Mouse (Mus musculus) hindbrain, embryonic 10.5 days (tissue): ENCODE data around the gene Ifna7. TPM values are rescaled to one million over a fixed set of nuclear protein-coding genes. Genes with fewer than 3 reads are reported as not detected.
A peak's percentile ranks its signal among the peaks of the same experiment; 100 is the strongest.
"Not testable (repeated sequence)": the region's sequence is repeated elsewhere in the genome, so short reads cannot be mapped to it uniquely, and the experiment has no call there.

Experiments
- DNase-seq: peaks from one replicate; pipeline ENCODE4 v3.0.0-alpha.2; 2017; ENCODE audit warnings: low spot score
- H3K27ac ChIP-seq: fragments of 300-500 bp; sonication (generic); 2 replicates; pipeline ENCODE4 v1.5.1; 2016; ENCODE audit warnings: mild to moderate bottlenecking, moderate library complexity
- H3K27me3 ChIP-seq: fragments of 300-500 bp; sonication (generic); 2 replicates; pipeline ENCODE4 v1.6.1; 2016; ENCODE audit warnings: mild to moderate bottlenecking; ENCODE audit not compliant: poor library complexity, insufficient read depth, severe bottlenecking
- H3K36me3 ChIP-seq: fragments of 300-500 bp; sonication (generic); 2 replicates; pipeline ENCODE4 v1.6.1; 2016; ENCODE audit warnings: mild to moderate bottlenecking, moderate library complexity
- H3K4me1 ChIP-seq: fragments of 300-500 bp; sonication (generic); replicated peaks from 2 replicates; pipeline ENCODE4 v1.6.1; 2016; ENCODE audit warnings: mild to moderate bottlenecking
- H3K4me3 ChIP-seq: fragments of 300-500 bp; sonication (generic); 2 replicates; pipeline ENCODE4 v1.5.1; 2016; ENCODE audit warnings: mild to moderate bottlenecking, moderate library complexity
- H3K9me3 ChIP-seq: fragments of 300-500 bp; sonication (generic); 2 replicates; pipeline ENCODE4 v1.6.1; 2016; ENCODE audit warnings: mild to moderate bottlenecking, moderate library complexity
- WGBS: fragments of 180-500 bp; shearing (Covaris S2); methylation state at CpG from one replicate; pipeline ENCODE4 v1.1.7; 2016; 5-methylcytosine and 5-hydroxymethylcytosine counted together
- polyA plus RNA-seq: library from polyadenylated mRNA; unstranded; fragments of >200 nt; fragmentation: Nextera tagmentation; extraction: Ambion mirVana; gene quantifications from 2 replicates; pipeline ENCODE4 v1.2.1, GENCODE M21; 2016

The Ifna7 gene
- polyA plus RNA-seq, result not detected in 2 replicates

DNA sequence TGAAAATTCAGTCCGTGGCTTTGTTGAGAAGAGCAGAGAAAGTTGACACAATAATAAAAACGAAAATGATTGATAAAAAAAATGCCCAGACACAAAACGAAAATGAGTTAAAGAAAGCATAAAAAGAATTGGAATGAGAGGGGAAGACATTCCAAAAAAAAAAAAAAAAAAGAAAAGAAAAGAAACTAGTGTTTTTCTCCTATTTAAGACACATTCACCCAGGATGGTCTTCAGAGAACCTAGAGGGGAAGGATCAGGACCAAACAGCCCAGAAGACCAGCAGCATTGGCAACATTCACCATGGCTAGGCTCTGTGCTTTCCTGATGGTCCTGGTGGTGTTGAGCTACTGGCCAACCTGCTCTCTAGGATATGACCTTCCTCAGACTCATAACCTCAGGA is at the start of gene Ifna7:
TSS of gene Ifna7 (plus strand) at position 301 of the 400 bp plus-strand sequence.
- H3K27me3 ChIP-seq, result no peaks in the 10 kb centered on the region
- H3K9me3 ChIP-seq, result no peaks in the 10 kb centered on the region
- no peak within 1 kb of the TSS for H3K27ac ChIP-seq
- WGBS, result 67% methylated on average over 3 of the region's 3 CpGs
- no peaks in the 10 kb centered on the region for H3K36me3 ChIP-seq
- no peak for DNase-seq
- no peak within 1 kb of the TSS for H3K4me3 ChIP-seq
- no peaks in the 10 kb centered on the region for H3K4me1 ChIP-seq

- H3K9me3 ChIP-seq, H3K36me3 ChIP-seq, H3K4me3 ChIP-seq, DNase-seq, H3K27me3 ChIP-seq, H3K4me1 ChIP-seq, H3K27ac ChIP-seq: not testable (repeated sequence)
- no CpG with 5 or more reads among the region's 32 CpGs for WGBS
These were observed 42.5 kb upstream of the Ifna7 start, which contains the start of gene Gm13290 for GRCm38 (mm10) chr4:88773534-88773933. Gm13290 (plus strand) TSS chr4:88773834.

DNA sequence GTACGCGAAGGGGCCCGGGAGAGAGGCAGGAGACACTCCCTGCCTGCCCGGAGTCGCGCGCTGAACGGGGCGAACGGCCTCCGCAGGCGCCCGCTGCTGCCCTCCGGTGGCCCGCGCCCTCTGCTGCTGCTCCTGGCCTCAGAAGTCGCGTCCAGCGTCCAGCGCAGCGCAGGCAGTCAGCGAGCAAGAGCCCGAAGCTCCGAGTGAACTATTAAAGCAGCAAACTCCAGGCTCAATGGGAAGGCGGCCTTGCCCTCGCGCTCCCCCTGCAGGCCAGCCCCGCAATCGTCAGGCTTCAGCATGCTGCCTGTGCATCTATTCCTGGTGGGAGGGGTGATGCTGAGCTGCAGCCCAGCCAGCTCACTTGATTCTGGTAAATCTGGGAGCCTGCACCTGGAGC is 39.4 kb upstream of the Ifna7 start, which contains the start of gene Gm13289:
TSS of gene Gm13289 (plus strand) at position 301 of the 400 bp plus-strand sequence.
- H3K27ac ChIP-seq, H3K27me3 ChIP-seq, H3K36me3 ChIP-seq, H3K4me3 ChIP-seq, H3K4me1 ChIP-seq, DNase-seq, H3K9me3 ChIP-seq: not testable (repeated sequence)
- no CpG with 5 or more reads among the region's 29 CpGs for WGBS

GRCm38 (mm10) chr4:88779550-88779949 is 36.5 kb upstream of the Ifna7 start, which contains the start of gene Gm13272:
Gm13272 (plus strand) TSS chr4:88779850.
- H3K27me3 ChIP-seq, H3K4me1 ChIP-seq, H3K4me3 ChIP-seq, H3K9me3 ChIP-seq, DNase-seq, H3K27ac ChIP-seq, H3K36me3 ChIP-seq: not testable (repeated sequence)
- WGBS, result no CpG with 5 or more reads among the region's 29 CpGs

GRCm38 (mm10) chr4:88780320-88780719 is 35.7 kb upstream of the Ifna7 start:
- H3K36me3 ChIP-seq, H3K4me3 ChIP-seq, DNase-seq, H3K27ac ChIP-seq, H3K27me3 ChIP-seq, H3K4me1 ChIP-seq, H3K9me3 ChIP-seq: not testable (repeated sequence)
- WGBS, result 42% methylated on average over 16 of the region's 18 CpGs

GRCm38 (mm10) chr4:88781831-88782230 is 34.2 kb upstream of the Ifna7 start, which contains the start of gene Ifnz:
Ifnz (plus strand) TSS chr4:88782131.
- H3K4me3 ChIP-seq, result 0 out of 2 replicates have a peak within 1 kb of the TSS, but pooled peaks have one; percentile 29
- not testable (repeated sequence) for H3K9me3 ChIP-seq, DNase-seq, H3K36me3 ChIP-seq, H3K27ac ChIP-seq, H3K27me3 ChIP-seq, H3K4me1 ChIP-seq
- WGBS, result 24% methylated on average over 5 of the region's 7 CpGs

- 0 out of 2 replicates have a peak overlapping the region, but pooled peaks have one; percentile 29 for H3K4me3 ChIP-seq
- not testable (repeated sequence) for H3K36me3 ChIP-seq, H3K27ac ChIP-seq, H3K4me1 ChIP-seq, DNase-seq, H3K9me3 ChIP-seq, H3K27me3 ChIP-seq
- 0% methylated on average over 18 of the region's 31 CpGs for WGBS
These were observed 33.7 kb upstream of the Ifna7 start for GRCm38 (mm10) chr4:88782335-88782734.

DNA sequence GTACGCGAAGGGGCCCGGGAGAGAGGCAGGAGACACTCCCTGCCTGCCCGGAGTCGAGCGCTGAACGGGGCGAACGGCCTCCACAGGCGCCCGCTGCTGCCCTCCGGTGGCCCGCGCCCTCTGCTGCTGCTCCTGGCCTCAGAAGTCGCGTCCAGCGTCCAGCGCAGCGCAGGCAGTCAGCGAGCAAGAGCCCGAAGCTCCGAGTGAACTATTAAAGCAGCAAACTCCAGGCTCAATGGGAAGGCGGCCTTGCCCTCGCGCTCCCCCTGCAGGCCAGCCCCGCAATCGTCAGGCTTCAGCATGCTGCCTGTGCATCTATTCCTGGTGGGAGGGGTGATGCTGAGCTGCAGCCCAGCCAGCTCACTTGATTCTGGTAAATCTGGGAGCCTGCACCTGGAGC is 30.6 kb upstream of the Ifna7 start, which contains the start of gene Gm13276:
TSS of gene Gm13276 (plus strand) at position 301 of the 400 bp plus-strand sequence.
- not testable (repeated sequence) for H3K4me1 ChIP-seq, DNase-seq, H3K27ac ChIP-seq, H3K27me3 ChIP-seq, H3K4me3 ChIP-seq, H3K9me3 ChIP-seq, H3K36me3 ChIP-seq
- no CpG with 5 or more reads among the region's 27 CpGs for WGBS

GRCm38 (mm10) chr4:88788402-88788801 is 27.6 kb upstream of the Ifna7 start, which contains the start of gene Gm13277:
Gm13277 (plus strand) TSS chr4:88788632.
- H3K4me3 ChIP-seq, H3K9me3 ChIP-seq, DNase-seq, H3K27ac ChIP-seq, H3K36me3 ChIP-seq, H3K4me1 ChIP-seq, H3K27me3 ChIP-seq: not testable (repeated sequence)
- WGBS, result 0% methylated on average over 5 of the region's 28 CpGs

- not testable (repeated sequence) for H3K4me1 ChIP-seq, H3K9me3 ChIP-seq, H3K36me3 ChIP-seq, DNase-seq, H3K4me3 ChIP-seq, H3K27me3 ChIP-seq, H3K27ac ChIP-seq
- no CpG with 5 or more reads among the region's 28 CpGs for WGBS
These were observed 24.8 kb upstream of the Ifna7 start, which contains the start of gene Gm13278 for GRCm38 (mm10) chr4:88791250-88791649. Gm13278 (plus strand) TSS chr4:88791550.

DNA sequence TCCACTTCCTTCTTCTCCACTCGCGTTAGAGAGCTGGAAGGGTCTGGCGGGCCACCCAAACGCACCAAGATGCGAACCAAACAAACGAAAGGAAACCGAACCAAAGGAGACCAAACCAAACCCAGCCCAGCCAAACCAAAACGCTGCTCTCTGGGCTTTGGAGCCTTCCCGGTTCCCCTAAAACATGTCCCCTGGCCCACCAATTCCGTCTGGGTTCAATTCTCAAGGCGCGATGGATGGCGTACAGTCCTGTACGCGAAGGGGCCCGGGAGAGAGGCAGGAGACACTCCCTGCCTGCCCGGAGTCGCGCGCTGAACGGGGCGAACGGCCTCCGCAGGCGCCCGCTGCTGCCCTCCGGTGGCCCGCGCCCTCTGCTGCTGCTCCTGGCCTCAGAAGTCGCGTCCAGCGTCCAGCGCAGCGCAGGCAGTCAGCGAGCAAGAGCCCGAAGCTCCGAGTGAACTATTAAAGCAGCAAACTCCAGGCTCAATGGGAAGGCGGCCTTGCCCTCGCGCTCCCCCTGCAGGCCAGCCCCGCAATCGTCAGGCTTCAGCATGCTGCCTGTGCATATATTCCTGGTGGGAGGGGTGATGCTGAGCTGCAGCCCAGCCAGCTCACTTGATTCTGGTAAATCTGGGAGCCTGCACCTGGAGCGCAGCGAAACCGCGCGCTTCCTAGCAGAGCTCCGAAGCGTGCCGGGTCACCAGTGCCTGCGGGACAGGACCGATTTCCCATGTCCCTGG is 21.9 kb upstream of the Ifna7 start, which contains the start of gene Gm13275:
TSS of gene Gm13275 (plus strand) at position 552 of the 740 bp plus-strand sequence.
- not testable (repeated sequence) for H3K36me3 ChIP-seq, H3K4me1 ChIP-seq, H3K27ac ChIP-seq, H3K4me3 ChIP-seq, DNase-seq, H3K9me3 ChIP-seq, H3K27me3 ChIP-seq
- under 1% methylated on average over 19 of the region's 52 CpGs for WGBS

DNA sequence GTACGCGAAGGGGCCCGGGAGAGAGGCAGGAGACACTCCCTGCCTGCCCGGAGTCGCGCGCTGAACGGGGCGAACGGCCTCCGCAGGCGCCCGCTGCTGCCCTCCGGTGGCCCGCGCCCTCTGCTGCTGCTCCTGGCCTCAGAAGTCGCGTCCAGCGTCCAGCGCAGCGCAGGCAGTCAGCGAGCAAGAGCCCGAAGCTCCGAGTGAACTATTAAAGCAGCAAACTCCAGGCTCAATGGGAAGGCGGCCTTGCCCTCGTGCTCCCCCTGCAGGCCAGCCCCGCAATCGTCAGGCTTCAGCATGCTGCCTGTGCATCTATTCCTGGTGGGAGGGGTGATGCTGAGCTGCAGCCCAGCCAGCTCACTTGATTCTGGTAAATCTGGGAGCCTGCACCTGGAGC is 18.9 kb upstream of the Ifna7 start, which contains the start of gene Gm13279:
TSS of gene Gm13279 (plus strand) at position 301 of the 400 bp plus-strand sequence.
- not testable (repeated sequence) for H3K4me1 ChIP-seq, DNase-seq, H3K36me3 ChIP-seq, H3K27me3 ChIP-seq, H3K9me3 ChIP-seq, H3K4me3 ChIP-seq, H3K27ac ChIP-seq
- WGBS, result no CpG with 5 or more reads among the region's 28 CpGs

DNA sequence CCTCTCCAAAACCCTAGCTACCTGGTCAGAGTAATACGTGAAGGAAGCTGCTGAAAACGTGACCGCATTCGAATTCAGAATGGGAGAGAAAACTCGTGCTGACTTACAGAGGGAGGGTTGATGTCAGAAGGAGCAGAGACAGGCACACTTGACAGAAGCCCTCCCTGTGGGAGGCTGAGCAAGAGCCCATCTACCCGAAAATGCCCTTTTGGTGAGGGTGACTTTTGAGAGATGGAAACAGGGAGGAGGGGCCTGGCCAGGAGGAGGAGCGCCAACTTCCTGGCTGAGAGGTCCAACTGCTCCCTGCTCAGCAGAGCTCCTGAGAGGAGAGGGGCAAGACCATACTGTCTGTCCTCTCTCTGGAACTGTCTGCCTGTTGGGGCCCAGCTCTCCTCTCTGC is 16.7 kb upstream of the Ifna7 start, which contains the start of gene Gm13285:
TSS of gene Gm13285 (plus strand) at position 301 of the 400 bp plus-strand sequence.
- H3K27ac ChIP-seq, H3K4me3 ChIP-seq, DNase-seq, H3K36me3 ChIP-seq, H3K9me3 ChIP-seq, H3K27me3 ChIP-seq, H3K4me1 ChIP-seq: not testable (repeated sequence)
- 11% methylated on average over 6 of the region's 7 CpGs for WGBS
